Mouse (Mus musculus) spleen, adult 2 months (tissue): ENCODE measurements around the gene Foxa2. TPM values are rescaled to one million over a fixed set of nuclear protein-coding genes. Genes with fewer than 3 reads are reported as not detected.
A peak's percentile ranks its signal among the peaks of the same experiment; 100 is the strongest.

Experiments
- DNase-seq, 2 experiments: peaks; one replicate each; pipeline versions ENCODE4 v3.0.0 to v3.0.0-alpha.2; 2012 to 2021; ENCODE audit warnings: low spot score in 2 of 2, low read depth in 1 of 2
- H3K27ac ChIP-seq: fragments of 200-500 bp; 2 replicates; pipeline ENCODE4 v1.5.1; 2012; ENCODE audit warnings: low read length, inconsistent platforms; ENCODE audit not compliant: insufficient read depth
- H3K27me3 ChIP-seq: fragments of 200-500 bp; 2 replicates; pipeline ENCODE4 v1.6.1; 2012; ENCODE audit warnings: mild to moderate bottlenecking, moderate library complexity, low read length, inconsistent platforms; ENCODE audit not compliant: control insufficient read depth, insufficient read depth
- H3K36me3 ChIP-seq: fragments of 200-500 bp; 2 replicates; pipeline ENCODE4 v1.6.1; 2012; ENCODE audit warnings: mild to moderate bottlenecking, low read length, inconsistent platforms; ENCODE audit not compliant: control insufficient read depth, insufficient read depth
- H3K4me1 ChIP-seq: fragments of 200-500 bp; 2 replicates; pipeline ENCODE4 v1.6.1; 2011; ENCODE audit warnings: inconsistent platforms; ENCODE audit not compliant: control insufficient read depth, insufficient read depth, insufficient read length
- H3K4me3 ChIP-seq: fragments of 200-500 bp; 2 replicates; pipeline ENCODE4 v1.5.1; 2011; ENCODE audit warnings: mild to moderate bottlenecking, inconsistent platforms; ENCODE audit not compliant: insufficient read depth, insufficient read length; ENCODE audit errors: extremely low read depth
- CTCF ChIP-seq: fragments of 200-500 bp; IDR thresholded peaks from 2 replicates; pipeline ENCODE4 v1.5.1; 2011; ENCODE audit warnings: mild to moderate bottlenecking, inconsistent platforms; ENCODE audit not compliant: insufficient read depth, insufficient read length, insufficient replicate concordance; ENCODE audit errors: extremely low read depth
- POLR2A ChIP-seq: fragments of 200-500 bp; IDR thresholded peaks from 2 replicates; pipeline ENCODE4 v1.6.1; 2011; ENCODE audit warnings: low read depth, low read length, inconsistent platforms
- WGBS: fragments of 180-500 bp; shearing (Covaris S2); methylation state at CpG from one replicate; pipeline ENCODE4 v1.1.7; 2018; 5-methylcytosine and 5-hydroxymethylcytosine counted together
- polyA plus RNA-seq: library from polyadenylated mRNA; depleted of rRNA; stranded (reverse); fragments of >200 nt; gene quantifications from 2 replicates; pipeline ENCODE4 v1.2.3, GENCODE M21; 2012; rRNA removed

The Foxa2 gene
- polyA plus RNA-seq, result 0.76 and 1.2 TPM in 2 replicates

DNA sequence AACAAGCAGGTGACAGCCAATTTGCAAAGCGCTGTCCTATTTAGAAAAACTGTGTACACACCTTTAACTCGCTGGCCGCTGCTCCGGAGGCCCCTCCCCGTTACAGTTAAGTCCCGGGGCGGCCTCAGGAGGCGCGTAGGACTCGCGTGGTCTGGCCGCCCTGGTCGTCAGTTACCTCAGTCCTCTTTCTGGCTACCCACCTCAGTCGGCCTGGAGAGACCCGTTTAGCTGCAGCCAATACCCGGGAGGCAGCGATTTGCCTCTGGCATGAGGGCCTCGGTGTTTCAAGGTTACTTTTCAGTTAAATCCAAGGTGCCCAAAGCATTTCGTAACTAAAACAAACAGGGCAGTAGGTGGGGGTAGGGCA lies at the start of gene Foxa2:
TSS of gene Foxa2 (minus strand) at position 171 of the 367 bp plus-strand sequence.
- no peak within 1 kb of the TSS for H3K27ac ChIP-seq
- H3K4me1 ChIP-seq, result no peaks in the 10 kb centered on the region
- 6% methylated on average over 19 of the region's 19 CpGs for WGBS
- H3K4me3 ChIP-seq, result no peak within 1 kb of the TSS
- DNase-seq, result no peak
- no peak for TF ChIP-seq POLR2A
- TF ChIP-seq CTCF, result no peak
- peaks cover 32% of the 10 kb centered on the region for H3K27me3 ChIP-seq
- no peaks in the 10 kb centered on the region for H3K36me3 ChIP-seq

DNA sequence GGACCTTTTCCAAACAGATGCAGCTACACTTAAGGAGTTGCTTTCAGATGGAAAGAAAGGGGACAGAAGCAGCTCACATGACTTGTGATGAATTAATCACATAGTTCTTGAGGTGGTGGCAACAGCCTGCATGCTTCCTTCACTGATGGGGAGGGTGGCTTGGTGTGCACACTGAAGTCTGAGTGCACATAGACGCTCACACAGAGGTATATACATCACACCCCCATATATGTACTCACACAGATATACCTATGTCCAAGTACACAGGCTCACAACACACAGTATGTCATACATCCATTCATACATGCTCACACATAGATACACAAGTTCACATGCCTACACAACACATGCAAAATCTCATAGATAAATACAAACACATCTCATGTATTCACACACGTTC lies 45.3 kb upstream of the Foxa2 start:
- no peaks in the 10 kb centered on the region for H3K27me3 ChIP-seq
- TF ChIP-seq POLR2A, result no peak
- no peak for TF ChIP-seq CTCF
- no peak for DNase-seq
- H3K27ac ChIP-seq, result no peak overlapping the region
- H3K4me3 ChIP-seq, result no peak overlapping the region
- no peaks in the 10 kb centered on the region for H3K36me3 ChIP-seq
- 80% methylated on average over 2 of the region's 2 CpGs for WGBS
- H3K4me1 ChIP-seq, result no peaks in the 10 kb centered on the region

GRCm38 (mm10) chr2:148091657-148092056 lies 44.9 kb upstream of the Foxa2 start:
- Histone ChIP-seq H3K4me1 (no peaks in the 10 kb centered on the region), H3K4me3 (no peak overlapping the region), H3K27me3 (no peaks in the 10 kb centered on the region), H3K36me3 (no peaks in the 10 kb centered on the region), H3K27ac (no peak overlapping the region)
- TF ChIP-seq POLR2A (no peak), CTCF (no peak)
- no peak for DNase-seq
- WGBS, result 83% methylated on average over 6 of the region's 6 CpGs

DNA sequence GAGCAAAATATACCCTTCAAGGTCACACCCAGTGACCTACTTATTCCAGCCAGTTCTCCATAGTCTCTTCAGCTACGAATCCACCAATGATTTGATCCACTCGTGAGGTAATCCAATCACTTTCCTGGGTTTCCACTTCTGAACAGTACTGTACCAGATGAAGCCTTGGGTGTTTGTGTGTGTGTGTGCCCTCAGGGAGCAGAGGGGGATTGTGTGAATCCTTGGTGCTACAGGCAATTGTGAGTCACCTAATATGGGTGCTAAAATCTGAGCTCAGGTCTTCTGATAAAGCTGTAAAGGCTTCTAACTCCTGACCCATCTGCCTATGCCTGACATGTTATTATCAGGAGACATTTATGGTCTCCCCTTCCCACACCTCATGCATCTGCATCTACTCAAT lies 43.3 kb upstream of the Foxa2 start:
- no peak for TF ChIP-seq POLR2A
- TF ChIP-seq CTCF, result no peak
- H3K4me3 ChIP-seq, result no peak overlapping the region
- no peak for DNase-seq
- no peaks in the 10 kb centered on the region for H3K4me1 ChIP-seq
- H3K36me3 ChIP-seq, result no peaks in the 10 kb centered on the region
- no peaks in the 10 kb centered on the region for H3K27me3 ChIP-seq
- H3K27ac ChIP-seq, result no peak overlapping the region
- WGBS, result 90% methylated on average over 2 of the region's 2 CpGs

- Histone ChIP-seq H3K27me3 (no peaks in the 10 kb centered on the region), H3K4me1 (no peaks in the 10 kb centered on the region), H3K4me3 (no peak overlapping the region), H3K27ac (no peak overlapping the region), H3K36me3 (no peaks in the 10 kb centered on the region)
- TF ChIP-seq POLR2A (no peak), CTCF (no peak)
- DNase-seq, result no peak
- 71% methylated on average over 5 of the region's 5 CpGs for WGBS
Observed at GRCm38 (mm10) chr2:148085529-148085928, 38.8 kb upstream of the Foxa2 start.

- no peak overlapping the region for H3K4me3 ChIP-seq
- 61% methylated on average over 4 of the region's 4 CpGs for WGBS
- no peak for DNase-seq
- no peaks in the 10 kb centered on the region for H3K36me3 ChIP-seq
- TF ChIP-seq CTCF (no peak), POLR2A (no peak)
- H3K4me1 ChIP-seq, result no peaks in the 10 kb centered on the region
- no peaks in the 10 kb centered on the region for H3K27me3 ChIP-seq
- H3K27ac ChIP-seq, result no peak overlapping the region
Observed at GRCm38 (mm10) chr2:148085126-148085525, 38.4 kb upstream of the Foxa2 start.

- H3K27ac ChIP-seq, result no peak overlapping the region
- no peaks in the 10 kb centered on the region for H3K36me3 ChIP-seq
- 8% methylated on average over 8 of the region's 8 CpGs for WGBS
- TF ChIP-seq POLR2A, result no peak
- peak; percentile 35; the same call in 1 of the 2 replicates for TF ChIP-seq CTCF
- H3K27me3 ChIP-seq, result no peaks in the 10 kb centered on the region
- H3K4me3 ChIP-seq, result no peak overlapping the region
- no peaks in the 10 kb centered on the region for H3K4me1 ChIP-seq
- DNase-seq, result no peak
Observed at GRCm38 (mm10) chr2:148082283-148082682, 35.5 kb upstream of the Foxa2 start.
